Mouse (Mus musculus): ENCODE results near the gene Myo1d. TPM values are rescaled to one million over a fixed set of nuclear protein-coding genes. Genes with fewer than 3 reads are reported as not detected.
A peak's percentile ranks its signal among the peaks of the same experiment; 100 is the strongest.

Gene Myo1d
- polyA plus RNA-seq, 1 experiment from 2014 or later: 21.6 TPM

GRCm38 (mm10) chr11:80790413-80790812 is 10.6 kb upstream of the Myo1d start:
- H3K9ac ChIP-seq (ENCODE audit: low read length): no peak overlapping the region
- no peak overlapping the region for H3K4me3 ChIP-seq (ENCODE audit: low read depth, low read length)
- no peak overlapping the region for H3K27ac ChIP-seq (replicated peaks)
- H3K36me3 ChIP-seq (ENCODE audit: control insufficient read depth, insufficient read depth, low read length): no peaks in the 10 kb centered on the region
- no peak for DNase-seq (ENCODE audit: low spot score)
- H3K4me2 ChIP-seq (replicated peaks; ENCODE audit: low read depth): no peak overlapping the region
- TF ChIP-seq EP300 (optimal IDR thresholded peaks at IDR 0.05): no peak
- no peak for TF ChIP-seq CTCF (IDR thresholded peaks at IDR 0.05; ENCODE audit: low read depth)
- no peaks in the 10 kb centered on the region for H3K4me1 ChIP-seq (replicated peaks; ENCODE audit: control insufficient read depth, insufficient read depth)
- no peak for ATAC-seq (ENCODE audit: low FRiP score, low TSS enrichment)
- no peaks in the 10 kb centered on the region for H3K9me3 ChIP-seq (ENCODE audit: control insufficient read depth, low read length)
- no peaks in the 10 kb centered on the region for H3K27me3 ChIP-seq (ENCODE audit: control insufficient read depth, insufficient read depth, low read length)
- 66% methylated on average over 3 of the region's 3 CpGs for WGBS

- Histone ChIP-seq H3K4me1 (replicated peaks; ENCODE audit: control insufficient read depth, insufficient read depth) (no peaks in the 10 kb centered on the region), H3K4me2 (replicated peaks; ENCODE audit: low read depth) (no peak overlapping the region), H3K4me3 (ENCODE audit: low read depth, low read length) (no peak overlapping the region), H3K36me3 (ENCODE audit: control insufficient read depth, insufficient read depth, low read length) (no peaks in the 10 kb centered on the region), H3K27ac (replicated peaks) (no peak overlapping the region), H3K9me3 (ENCODE audit: control insufficient read depth, low read length) (no peaks in the 10 kb centered on the region), H3K9ac (ENCODE audit: low read length) (no peak overlapping the region), H3K27me3 (ENCODE audit: control insufficient read depth, insufficient read depth, low read length) (no peaks in the 10 kb centered on the region)
- ATAC-seq (ENCODE audit: low FRiP score, low TSS enrichment) (no peak), DNase-seq (ENCODE audit: low spot score) (no peak)
- 52% methylated on average over 7 of the region's 7 CpGs for WGBS
- TF ChIP-seq CTCF (IDR thresholded peaks at IDR 0.05; ENCODE audit: low read depth): no peak
- no peak for TF ChIP-seq EP300 (optimal IDR thresholded peaks at IDR 0.05)
Measured at GRCm38 (mm10) chr11:80789647-80790240, 9.9 kb upstream of the Myo1d start.

- Histone ChIP-seq H3K4me2 (replicated peaks; ENCODE audit: low read depth) (no peak overlapping the region), H3K27me3 (ENCODE audit: control insufficient read depth, insufficient read depth, low read length) (no peaks in the 10 kb centered on the region), H3K27ac (replicated peaks) (no peak overlapping the region; the same call in 1 of the 2 replicates), H3K9ac (ENCODE audit: low read length) (no peak overlapping the region), H3K4me1 (replicated peaks; ENCODE audit: control insufficient read depth, insufficient read depth) (no peaks in the 10 kb centered on the region), H3K36me3 (ENCODE audit: control insufficient read depth, insufficient read depth, low read length) (no peaks in the 10 kb centered on the region), H3K4me3 (ENCODE audit: low read depth, low read length) (no peak overlapping the region), H3K9me3 (ENCODE audit: control insufficient read depth, low read length) (no peaks in the 10 kb centered on the region)
- 76% methylated on average over 5 of the region's 5 CpGs for WGBS
- DNase-seq (ENCODE audit: low spot score) (no peak), ATAC-seq (ENCODE audit: low FRiP score, low TSS enrichment) (no peak)
- TF ChIP-seq EP300 (optimal IDR thresholded peaks at IDR 0.05): no peak
- peak; percentile 44 for TF ChIP-seq CTCF (IDR thresholded peaks at IDR 0.05; ENCODE audit: low read depth)
Measured at GRCm38 (mm10) chr11:80785672-80786071, 5.8 kb upstream of the Myo1d start.

- Histone ChIP-seq H3K9me3 (ENCODE audit: control insufficient read depth, low read length) (no peaks in the 10 kb centered on the region), H3K27ac (replicated peaks) (peak overlapping the region; percentile 85), H3K36me3 (ENCODE audit: control insufficient read depth, insufficient read depth, low read length) (no peaks in the 10 kb centered on the region), H3K9ac (ENCODE audit: low read length) (no peak overlapping the region), H3K4me3 (ENCODE audit: low read depth, low read length) (no peak overlapping the region), H3K27me3 (ENCODE audit: control insufficient read depth, insufficient read depth, low read length) (no peaks in the 10 kb centered on the region), H3K4me1 (replicated peaks; ENCODE audit: control insufficient read depth, insufficient read depth) (no peaks in the 10 kb centered on the region), H3K4me2 (replicated peaks; ENCODE audit: low read depth) (no peak overlapping the region)
- DNase-seq (ENCODE audit: low spot score) (peak; percentile 85), ATAC-seq (ENCODE audit: low FRiP score, low TSS enrichment) (peak; percentile 87)
- TF ChIP-seq CTCF (IDR thresholded peaks at IDR 0.05; ENCODE audit: low read depth): no peak
- TF ChIP-seq EP300 (optimal IDR thresholded peaks at IDR 0.05): no peak
- 25% methylated on average over 3 of the region's 3 CpGs for WGBS
Measured at GRCm38 (mm10) chr11:80784294-80784743, 4.5 kb upstream of the Myo1d start.

DNA sequence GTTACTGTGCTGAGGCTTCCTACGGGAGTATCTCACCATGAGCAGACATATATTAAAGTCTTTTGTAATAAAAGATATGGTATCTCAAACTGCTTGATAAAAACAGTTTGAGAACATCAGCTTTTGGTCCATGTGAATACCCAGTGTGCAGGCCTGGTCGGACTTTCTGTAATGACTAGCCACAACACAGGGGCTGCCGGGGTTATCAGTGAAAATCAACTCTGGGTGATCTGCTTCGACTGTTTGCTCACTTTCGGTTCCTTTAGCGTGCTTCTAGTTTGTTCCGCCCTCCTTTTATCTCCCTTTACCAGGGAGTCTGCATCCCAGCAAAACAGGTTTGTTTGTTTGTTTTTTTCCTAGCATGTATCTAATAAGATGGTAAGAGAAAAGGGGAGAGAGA is 3.6 kb upstream of the Myo1d start:
- Histone ChIP-seq H3K9ac (ENCODE audit: low read length) (no peak overlapping the region), H3K4me3 (ENCODE audit: low read depth, low read length) (no peak overlapping the region), H3K9me3 (ENCODE audit: control insufficient read depth, low read length) (no peaks in the 10 kb centered on the region), H3K4me2 (replicated peaks; ENCODE audit: low read depth) (no peak overlapping the region), H3K27ac (replicated peaks) (peak overlapping the region; percentile 85; the same call in 1 of the 2 replicates), H3K4me1 (replicated peaks; ENCODE audit: control insufficient read depth, insufficient read depth) (no peaks in the 10 kb centered on the region), H3K36me3 (ENCODE audit: control insufficient read depth, insufficient read depth, low read length) (no peaks in the 10 kb centered on the region), H3K27me3 (ENCODE audit: control insufficient read depth, insufficient read depth, low read length) (no peaks in the 10 kb centered on the region)
- 56% methylated on average over 7 of the region's 7 CpGs for WGBS
- no peak for ATAC-seq (ENCODE audit: low FRiP score, low TSS enrichment)
- no peak for TF ChIP-seq EP300 (optimal IDR thresholded peaks at IDR 0.05)
- no peak for TF ChIP-seq CTCF (IDR thresholded peaks at IDR 0.05; ENCODE audit: low read depth)
- DNase-seq (ENCODE audit: low spot score): no peak

DNA sequence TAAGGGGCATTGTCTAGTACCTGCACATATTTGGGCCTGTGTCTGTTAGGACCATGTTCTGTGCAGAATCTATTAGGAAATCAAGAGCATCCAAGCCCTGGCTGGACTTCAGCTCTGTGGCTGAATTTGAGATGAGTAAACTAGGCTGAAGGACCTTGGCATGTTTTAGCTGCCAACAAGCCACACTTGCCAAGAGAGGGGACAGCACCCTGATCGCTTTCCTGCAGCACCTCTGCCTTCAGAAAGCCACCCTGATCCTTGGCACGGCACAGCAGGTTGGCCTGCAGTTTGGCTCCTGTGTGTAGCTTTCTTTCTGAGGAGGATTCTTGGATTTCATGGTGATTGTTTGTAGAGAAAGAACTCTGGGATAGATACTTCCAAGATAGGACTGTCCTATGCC is 1.7 kb upstream of the Myo1d start:
- no peak for TF ChIP-seq CTCF (IDR thresholded peaks at IDR 0.05; ENCODE audit: low read depth)
- TF ChIP-seq EP300 (optimal IDR thresholded peaks at IDR 0.05): no peak
- H3K9me3 ChIP-seq (ENCODE audit: control insufficient read depth, low read length): no peaks in the 10 kb centered on the region
- H3K9ac ChIP-seq (ENCODE audit: low read length): no peak overlapping the region
- 92% methylated on average over 2 of the region's 2 CpGs for WGBS
- H3K36me3 ChIP-seq (ENCODE audit: control insufficient read depth, insufficient read depth, low read length): no peaks in the 10 kb centered on the region
- no peak for DNase-seq (ENCODE audit: low spot score)
- no peaks in the 10 kb centered on the region for H3K27me3 ChIP-seq (ENCODE audit: control insufficient read depth, insufficient read depth, low read length)
- ATAC-seq (ENCODE audit: low FRiP score, low TSS enrichment): no peak
- H3K4me3 ChIP-seq (ENCODE audit: low read depth, low read length): no peak overlapping the region
- no peaks in the 10 kb centered on the region for H3K4me1 ChIP-seq (replicated peaks; ENCODE audit: control insufficient read depth, insufficient read depth)
- H3K27ac ChIP-seq (replicated peaks): no peak overlapping the region
- no peak overlapping the region for H3K4me2 ChIP-seq (replicated peaks; ENCODE audit: low read depth)
